Mouse (Mus musculus): ENCODE measurements around the gene Rps6kb2.

DNA sequence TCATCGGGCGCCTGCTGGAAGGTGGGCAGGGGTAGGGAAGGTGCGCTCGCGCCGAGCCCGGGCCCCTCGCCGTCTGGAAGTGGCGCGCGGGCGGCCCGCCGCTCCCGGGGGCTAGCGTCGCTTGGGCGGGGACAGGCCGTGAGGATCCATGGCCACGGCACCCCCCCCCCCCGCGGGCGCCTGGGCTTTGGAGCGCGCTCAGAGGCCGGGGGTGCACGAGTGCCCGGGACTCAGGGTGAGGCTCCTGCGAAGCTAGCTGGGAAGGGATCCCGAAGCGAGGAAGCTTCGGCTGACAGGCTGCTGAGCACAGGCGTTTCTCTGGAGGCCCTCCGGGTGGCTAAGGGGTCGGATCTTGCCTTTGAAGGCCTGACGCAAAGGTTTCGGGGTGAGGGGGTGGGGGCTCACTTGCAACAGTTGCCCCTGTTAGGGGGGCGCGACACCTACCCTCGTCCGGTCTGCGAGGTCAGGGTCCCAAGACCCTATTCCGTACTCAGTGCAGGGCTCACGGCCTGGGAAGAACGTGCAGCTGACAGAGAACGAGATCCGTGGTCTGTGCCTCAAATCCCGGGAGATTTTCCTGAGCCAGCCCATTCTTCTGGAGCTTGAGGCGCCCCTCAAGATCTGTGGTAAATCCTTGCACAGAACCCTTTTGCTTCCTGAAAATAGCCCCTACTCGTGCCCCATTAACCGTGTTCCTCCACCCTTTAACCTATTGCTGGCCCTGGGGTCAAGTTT lies 29.3 kb upstream of the Rps6kb2 start:
- TF ChIP-seq CTCF (IDR thresholded peaks at IDR 0.05; ENCODE audit: low read depth, low read length) (no peak), GATA1 (IDR thresholded peaks at IDR 0.05; ENCODE audit: borderline replicate concordance, low read length) (no peak), TAL1 (conservative IDR thresholded peaks at IDR 0.05; ENCODE audit: low read depth, low read length) (no peak), POLR2AphosphoS5 (IDR thresholded peaks at IDR 0.05; ENCODE audit: insufficient replicate concordance, low read depth, low read length) (no peak)
